Mouse (Mus musculus): ENCODE results near the gene Abcb6. TPM values are rescaled to one million over a fixed set of nuclear protein-coding genes. Genes with fewer than 3 reads are reported as not detected.
A peak's percentile ranks its signal among the peaks of the same experiment; 100 is the strongest.

The Abcb6 gene
- total and polyA plus RNA-seq, 3 experiments: 15.5 to 29.0 (median 19.2) TPM

- H3K9me3 ChIP-seq (replicated peaks; ENCODE audit: low read length): no peaks in the 10 kb centered on the region
- peak overlapping the region; percentile 90 for H3K9ac ChIP-seq (ENCODE audit: insufficient read depth, low read depth)
- no peaks in the 10 kb centered on the region for H3K79me2 ChIP-seq (replicated peaks; ENCODE audit: control insufficient read depth, extremely low read depth, insufficient read depth, poor library complexity, severe bottlenecking)
- H3K4me2 ChIP-seq (ENCODE audit: insufficient read depth, low read depth, poor library complexity, severe bottlenecking): peak overlapping the region; percentile 27
- TF ChIP-seq ZNF384 (IDR thresholded peaks at IDR 0.05; ENCODE audit: low read depth, low read length) (no peak), HCFC1 (IDR thresholded peaks at IDR 0.05; ENCODE audit: low read depth, low read length) (peak; percentile 53; the same call in 1 of the 2 replicates), EP300 (IDR thresholded peaks at IDR 0.05; ENCODE audit: low read length) (peak; percentile 25; the same call in 1 of the 2 replicates), USF2 (conservative IDR thresholded peaks at IDR 0.05; ENCODE audit: low read depth, low read length) (no peak), CHD2 (IDR thresholded peaks at IDR 0.05; ENCODE audit: low read length) (no peak), ETS1 (conservative IDR thresholded peaks at IDR 0.05; ENCODE audit: low read depth, low read length) (peak; percentile 25; the same call in 1 of the 2 replicates), NRF1 (IDR thresholded peaks at IDR 0.05; ENCODE audit: low read depth, low read length) (0 out of 2 replicates have a peak, but pooled peaks have one; percentile 9), TCF12 (IDR thresholded peaks at IDR 0.05; ENCODE audit: low read depth, low read length) (peak; percentile 51; the same call in 1 of the 2 replicates), TBP (conservative IDR thresholded peaks at IDR 0.05; ENCODE audit: low read depth, low read length) (no peak), SIN3A (IDR thresholded peaks at IDR 0.05; ENCODE audit: low read length) (peak; percentile 51), POLR2AphosphoS2 (IDR thresholded peaks at IDR 0.05; ENCODE audit: low read depth, low read length) (no peak; the same call in 1 of the 2 replicates), ZC3H11A (IDR thresholded peaks at IDR 0.05; ENCODE audit: low read depth, low read length) (no peak), MXI1 (IDR thresholded peaks at IDR 0.05; ENCODE audit: low read depth, low read length) (peak; percentile 82), CTCF (conservative IDR thresholded peaks at IDR 0.05 in 1 of 2, IDR thresholded peaks at IDR 0.05 in 1 of 2; ENCODE audit: low read depth in 2 of 2, low read length in 2 of 2) (no peak), KAT2A (IDR thresholded peaks at IDR 0.05; ENCODE audit: insufficient replicate concordance, low read length) (0 out of 2 replicates have a peak, but pooled peaks have one; percentile 62), PAX5 (IDR thresholded peaks at IDR 0.05; ENCODE audit: low read length) (no peak), ZKSCAN1 (IDR thresholded peaks at IDR 0.05; ENCODE audit: borderline replicate concordance, low read depth, low read length) (no peak), UBTF (IDR thresholded peaks at IDR 0.05; ENCODE audit: low read depth, low read length) (no peak), JUND (conservative IDR thresholded peaks at IDR 0.05; ENCODE audit: low read depth, low read length) (no peak), GABPA (IDR thresholded peaks at IDR 0.05; ENCODE audit: insufficient replicate concordance, low read depth, low read length) (no peak), POLR2A (IDR thresholded peaks at IDR 0.05; ENCODE audit: low read depth, low read length) (no peak), BHLHE40 (IDR thresholded peaks at IDR 0.05; ENCODE audit: low read depth, low read length) (no peak), MAFK (IDR thresholded peaks at IDR 0.05; ENCODE audit: insufficient replicate concordance, low read length) (no peak), JUN (IDR thresholded peaks at IDR 0.05; ENCODE audit: insufficient read depth, low read depth, low read length) (no peak), ELF1 (IDR thresholded peaks at IDR 0.05; ENCODE audit: low read depth, low read length) (peak; percentile 90), ZMIZ1 (IDR thresholded peaks at IDR 0.05; ENCODE audit: low read depth, low read length) (0 out of 2 replicates have a peak, but pooled peaks have one; percentile 71), NELFE (IDR thresholded peaks at IDR 0.05; ENCODE audit: low read depth, low read length) (peak; percentile 60; the same call in 1 of the 2 replicates), MAZ (IDR thresholded peaks at IDR 0.05; ENCODE audit: low read depth, low read length) (no peak), IRF4 (IDR thresholded peaks at IDR 0.05; ENCODE audit: low read depth, low read length) (peak; percentile 27; the same call in 1 of the 2 replicates), E2F4 (IDR thresholded peaks at IDR 0.05; ENCODE audit: insufficient replicate concordance, low read depth, low read length) (no peak), MYC (IDR thresholded peaks at IDR 0.05; ENCODE audit: low read depth, low read length) (peak; percentile 24; the same call in 1 of the 2 replicates), CHD1 (IDR thresholded peaks at IDR 0.05; ENCODE audit: low read depth, low read length) (peak; percentile 92; the same call in 1 of the 2 replicates), USF1 (IDR thresholded peaks at IDR 0.05; ENCODE audit: low read depth, low read length) (no peak), SMC3 (IDR thresholded peaks at IDR 0.05; ENCODE audit: low read depth, low read length) (no peak), MEF2A (IDR thresholded peaks at IDR 0.05; ENCODE audit: borderline replicate concordance, low read depth, low read length) (no peak), MAX (IDR thresholded peaks at IDR 0.05; ENCODE audit: low read length) (0 out of 2 replicates have a peak, but pooled peaks have one; percentile 37), RAD21 (IDR thresholded peaks at IDR 0.05; ENCODE audit: low read depth, low read length) (no peak), RCOR1 (conservative IDR thresholded peaks at IDR 0.05; ENCODE audit: low read depth, low read length) (no peak)
- peak; percentile 70 for DNase-seq (ENCODE audit: extremely low read depth)
- peak overlapping the region; percentile 93 for H3K27ac ChIP-seq (ENCODE audit: insufficient read depth, low read depth)
- in situ Hi-C loops (cut with MboI; ENCODE audit: low pct_ligation_motif_present, low pct_unique_long_range_greater_than_20kb, low sequenced_read_pairs): no loop called here
- dilution Hi-C loops (cut with MboI; ENCODE audit: extremely low pct_ligation_motif_present, extremely low pct_unique_long_range_greater_than_20kb, low sequenced_read_pairs): no loop called here
- no peaks in the 10 kb centered on the region for H3K27me3 ChIP-seq (replicated peaks)
- peaks cover 18 to 54% of the 10 kb centered on the region in 2 experiments for H3K36me3 ChIP-seq (replicated peaks in 1 of 2; ENCODE audit: control insufficient read depth in 1 of 2, insufficient read depth in 1 of 2, low read length in 1 of 2)
- peaks cover 10 to 38% of the 10 kb centered on the region in 2 experiments for H3K4me1 ChIP-seq (ENCODE audit: control insufficient read depth in 1 of 2, insufficient read depth in 2 of 2)
- H3K4me3 ChIP-seq (replicated peaks in 1 of 3; ENCODE audit: low read depth in 2 of 3, low read length in 2 of 3, poor library complexity in 1 of 3): peak overlapping the region; percentile 89 to 98 (median 97)
Observed at GRCm38 (mm10) chr1:75192452-75192851, 12.3 kb upstream of the Abcb6 start.
